Mouse (Mus musculus) cerebellum, adult 2 months (tissue): ENCODE results near the gene Nectin1.

Experiments
- CTCF ChIP-seq: fragments of 200-500 bp; IDR thresholded peaks from 2 replicates; pipeline ENCODE4 v1.5.1; 2011; ENCODE audit warnings: low read depth, mild to moderate bottlenecking, control low read depth, low read length, moderate library complexity, borderline replicate concordance; ENCODE audit not compliant: insufficient read depth
- POLR2A ChIP-seq: fragments of 200-500 bp; IDR thresholded peaks from 2 replicates; pipeline ENCODE4 v1.6.1; 2011; ENCODE audit warnings: low read length, control low read depth, borderline replicate concordance; ENCODE audit not compliant: insufficient read depth

- no peak for TF ChIP-seq CTCF
- no peak for TF ChIP-seq POLR2A
Observed at GRCm38 (mm10) chr9:43784841-43785240, 41.1 kb downstream of the Nectin1 start.
